Mouse (Mus musculus) gastrocnemius, postnatal 25 days (tissue): ENCODE data around the gene Ctr9. TPM values are rescaled to one million over a fixed set of nuclear protein-coding genes. Genes with fewer than 3 reads are reported as not detected.

ENCODE experiments used
- DNase-seq: peaks from one replicate; pipeline ENCODE4 v3.0.0; 2022
- long read RNA-seq, 2 experiments: library from polyadenylated mRNA; stranded (forward); transcript quantifications; one replicate each; pipeline ENCODE4 v2.0.0; 2021
- total RNA-seq, 2 experiments: library from RNA; stranded (reverse); gene quantifications; 1 replicate in 1 of 2; 2 replicates in 1 of 2; pipeline ENCODE4 v1.2.3; 2021

Ctr9 gene
- 10 to 100 TPM; 13.6 to 14.4 TPM for total RNA-seq
- long read RNA-seq, experiment 1, full-length matches to known transcripts: 5 of 9 reads
- long read RNA-seq, experiment 1, partial matches to known transcripts: 1 of 9 reads
- long read RNA-seq, experiment 1, other reads (novel, unspliced or antisense): 3 of 9 reads
- long read RNA-seq, experiment 2, full-length matches to known transcripts: 2 of 9 reads
- long read RNA-seq, experiment 2, partial matches to known transcripts: 2 of 9 reads
- long read RNA-seq, experiment 2, other reads (novel, unspliced or antisense): 5 of 9 reads

- peak; percentile 88 for DNase-seq
Measured at GRCm38 (mm10) chr7:111028281-111029045, at the start of gene Ctr9. TSS of gene Ctr9 (plus strand) at chr7:111028951.

GRCm38 (mm10) chr7:110981036-110981435 is 47.7 kb upstream of the Ctr9 start:
- DNase-seq: no peak

- DNase-seq: peak; percentile 39
Measured at GRCm38 (mm10) chr7:110982053-110982705, 46.6 kb upstream of the Ctr9 start, which contains the start of gene Mrvi1. TSS of gene Mrvi1 (minus strand) at chr7:110982461.

GRCm38 (mm10) chr7:110982764-110983163 is 46.0 kb upstream of the Ctr9 start:
- peak; percentile 30 for DNase-seq

- no peak for DNase-seq
Measured at GRCm38 (mm10) chr7:110983621-110984020, 45.1 kb upstream of the Ctr9 start.

GRCm38 (mm10) chr7:110985581-110986265 is 43.0 kb upstream of the Ctr9 start:
- peak; percentile 19 for DNase-seq

DNA sequence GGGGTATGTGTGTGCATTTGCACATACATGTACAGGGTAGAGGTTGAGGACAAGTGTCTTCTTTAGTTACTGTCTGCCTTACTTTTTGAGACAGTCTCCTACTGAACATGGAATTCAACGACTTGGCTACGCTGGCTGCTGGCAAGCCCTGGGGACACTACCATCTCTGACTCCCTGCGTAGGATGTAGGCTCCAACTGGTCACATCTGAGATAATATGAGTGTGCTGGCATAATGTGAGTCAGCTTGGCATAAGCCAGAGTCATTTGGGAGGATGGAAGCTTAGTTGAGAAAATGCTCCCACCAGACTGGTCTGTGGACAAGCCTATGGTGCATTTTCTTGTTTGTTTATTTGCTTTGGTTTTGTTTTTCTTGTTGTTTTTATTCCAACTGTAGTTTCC is 40.7 kb upstream of the Ctr9 start:
- no peak for DNase-seq

- DNase-seq: no peak
Measured at GRCm38 (mm10) chr7:110989286-110989879, 39.4 kb upstream of the Ctr9 start.

DNA sequence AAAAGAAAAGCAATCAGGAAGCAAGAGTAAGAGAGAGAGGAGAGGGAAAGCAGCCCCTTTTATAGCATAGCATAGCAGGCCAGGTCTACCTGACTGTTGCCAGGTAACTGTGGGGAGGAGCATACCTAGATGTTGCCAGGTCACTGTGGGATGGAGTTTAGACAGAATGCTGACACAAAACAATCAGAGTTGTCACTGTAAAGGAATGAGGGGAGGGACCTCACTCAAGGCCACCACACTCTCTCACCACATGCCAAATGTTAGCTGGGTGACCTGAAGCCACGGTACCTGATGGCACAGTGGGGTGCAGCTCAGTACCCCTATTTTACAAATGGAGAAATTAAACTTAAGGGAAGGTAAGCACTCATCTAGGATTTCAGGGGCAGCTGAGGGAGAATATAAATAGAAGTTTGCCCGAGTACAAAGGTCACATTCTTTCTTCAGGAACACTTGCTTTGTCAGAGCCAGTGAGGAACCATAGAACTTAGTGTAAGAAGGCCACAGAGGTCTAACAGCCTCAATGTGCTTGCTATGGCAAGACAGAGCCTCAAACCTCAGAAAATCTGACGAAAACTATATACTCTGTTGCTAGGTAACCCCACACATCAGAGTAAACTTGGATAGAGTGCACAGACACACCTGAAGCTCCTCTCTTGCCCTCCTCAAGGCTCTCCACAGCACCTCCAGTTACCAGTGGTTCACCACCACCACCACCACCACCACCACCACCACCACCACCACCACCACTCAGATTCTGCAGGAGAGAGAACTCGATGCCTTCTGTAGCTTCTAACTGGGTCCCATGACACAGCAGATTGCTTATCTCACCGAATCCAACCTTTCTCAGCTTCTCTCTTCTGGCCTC is 38.2 kb upstream of the Ctr9 start:
- no peak for DNase-seq

GRCm38 (mm10) chr7:110991221-110991494 is 37.6 kb upstream of the Ctr9 start:
- no peak for DNase-seq

GRCm38 (mm10) chr7:110998887-110999827 is 29.6 kb upstream of the Ctr9 start:
- DNase-seq: no peak

DNA sequence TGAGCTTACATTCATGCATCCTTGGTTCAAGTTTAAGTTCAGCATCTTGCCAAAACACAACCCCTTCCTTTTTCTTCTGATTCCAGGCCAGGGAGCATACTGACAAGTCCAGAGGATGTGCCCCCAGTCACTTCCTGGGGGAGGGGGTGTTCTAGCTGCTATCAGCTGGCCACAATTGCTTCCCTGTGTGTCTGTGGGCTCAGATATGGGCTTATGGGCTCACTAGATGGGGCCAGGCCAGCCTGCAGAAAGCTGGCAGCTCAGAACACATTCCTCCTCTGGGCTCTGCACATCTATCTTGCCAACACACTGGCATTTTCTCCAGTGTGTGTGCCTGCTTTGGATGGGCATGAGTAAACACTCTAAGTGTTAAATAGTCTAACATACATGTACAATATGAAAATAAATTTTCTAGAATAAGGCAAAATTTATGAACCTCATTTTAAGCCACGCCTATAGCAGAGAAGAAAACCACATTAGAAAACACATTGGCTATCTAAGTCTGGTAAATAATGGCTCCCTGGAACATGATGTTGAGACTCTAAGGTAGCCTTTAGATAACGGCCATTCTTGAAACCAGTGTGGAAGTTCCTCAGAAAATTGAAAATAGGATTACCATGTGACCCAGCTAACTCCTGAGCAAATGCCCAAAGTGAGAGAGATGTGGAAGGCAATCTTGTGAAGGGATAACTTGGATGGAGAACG is 24.5 kb upstream of the Ctr9 start:
- no peak for DNase-seq

DNA sequence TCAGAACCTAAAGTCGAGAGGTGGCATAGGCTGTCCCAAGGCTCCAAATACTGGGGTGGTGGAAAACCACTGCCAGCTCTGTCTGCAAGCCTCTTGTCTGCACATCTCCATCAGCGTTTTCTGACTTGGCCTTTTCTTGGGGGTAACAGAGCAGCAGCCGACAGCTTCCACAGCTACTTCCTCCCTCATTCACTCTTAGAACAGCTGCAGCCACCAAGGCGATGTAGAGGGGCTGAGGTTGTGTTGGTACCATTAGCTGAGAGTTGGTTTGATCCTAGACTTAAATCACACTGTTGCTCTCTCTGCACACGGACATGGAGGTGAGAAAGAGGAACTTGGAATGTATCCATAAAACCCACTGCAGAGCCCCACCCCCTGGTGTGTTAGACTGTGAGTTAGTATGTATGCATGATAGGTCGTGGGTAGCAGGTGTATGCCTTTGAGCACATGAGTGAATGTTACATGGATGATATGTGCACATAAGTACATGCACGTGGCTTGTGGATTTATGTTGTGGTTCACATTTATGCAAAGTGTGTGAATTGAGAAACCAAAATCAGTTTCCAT is 14.6 kb upstream of the Ctr9 start:
- no peak for DNase-seq

DNA sequence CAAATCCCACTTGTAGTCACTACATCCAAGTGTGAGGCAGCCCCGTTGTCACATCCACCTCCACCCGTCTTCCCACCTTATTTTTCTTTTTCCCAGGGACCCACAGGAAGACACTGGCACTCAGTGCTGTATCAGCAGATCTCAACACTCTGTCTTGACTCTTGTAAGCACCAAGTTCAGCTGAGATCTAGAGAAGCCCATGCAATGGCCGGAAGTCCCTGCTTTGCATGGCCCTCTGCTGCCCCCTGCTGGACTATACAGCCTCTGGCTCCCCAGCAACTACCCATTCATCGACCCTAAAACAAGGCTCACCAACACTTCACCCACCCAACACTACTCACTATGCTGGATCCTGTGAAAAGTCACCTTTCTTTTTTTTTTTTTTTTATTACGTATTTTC is 13.9 kb upstream of the Ctr9 start:
- peak; percentile 73 for DNase-seq

DNA sequence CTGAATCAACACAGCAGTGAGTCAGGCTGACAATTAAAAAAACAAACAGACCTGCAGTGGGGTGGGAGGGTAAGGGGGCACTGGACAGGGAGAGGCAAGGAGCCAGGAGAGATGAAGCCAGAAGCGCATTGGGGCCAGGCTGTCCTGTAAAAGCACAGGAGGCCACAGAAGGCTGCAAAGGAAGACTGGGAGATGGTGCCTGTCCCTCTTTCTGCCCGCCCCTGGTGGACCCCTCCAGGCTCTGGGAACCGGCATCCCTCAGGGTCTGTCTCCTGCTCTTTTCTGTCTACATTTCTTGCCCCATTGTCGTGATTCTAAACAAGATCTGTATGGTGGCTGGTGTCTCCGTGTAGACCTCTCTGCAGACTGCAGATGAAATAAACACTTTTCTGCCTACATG is 13.0 kb upstream of the Ctr9 start:
- no peak for DNase-seq

DNA sequence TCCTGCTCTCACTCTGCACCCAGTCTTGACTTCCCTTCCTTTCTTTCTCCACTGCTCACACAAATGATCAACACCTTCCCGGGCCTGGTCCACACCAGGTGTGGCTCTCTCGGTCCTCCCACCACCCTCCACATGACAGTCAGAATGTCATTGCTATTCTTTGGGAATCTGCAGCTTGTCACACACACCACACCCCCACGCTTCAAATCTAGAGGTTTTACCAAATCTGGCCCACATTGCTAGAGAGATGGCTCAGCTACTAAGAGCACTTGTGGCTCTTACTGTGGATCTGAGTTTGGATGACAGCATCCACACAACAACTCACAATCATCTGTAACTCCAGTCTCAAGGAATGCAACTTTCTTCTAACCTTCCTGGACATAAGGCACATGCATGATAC is 11.8 kb upstream of the Ctr9 start:
- no peak for DNase-seq

DNA sequence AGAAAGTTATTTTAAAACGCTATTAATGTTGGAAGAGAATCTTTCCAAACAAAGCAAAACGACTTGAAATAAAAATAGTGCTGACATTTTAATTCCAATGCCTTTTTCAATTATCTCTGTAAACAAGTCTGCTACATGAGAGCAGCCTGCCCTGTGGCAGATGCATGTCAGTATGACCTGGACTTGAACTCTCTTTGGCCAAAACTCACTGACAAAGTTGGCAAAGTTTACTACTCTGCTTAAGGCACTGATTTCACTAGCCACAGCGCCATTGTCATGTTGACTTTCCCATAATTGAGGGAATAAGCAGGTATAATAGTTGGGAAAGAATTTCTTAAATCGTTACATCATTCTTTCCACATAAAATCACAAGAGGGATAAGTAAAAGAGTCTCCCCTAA is 7.9 kb upstream of the Ctr9 start:
- no peak for DNase-seq

- DNase-seq: no peak
Measured at GRCm38 (mm10) chr7:111024068-111024594, 4.6 kb upstream of the Ctr9 start.

DNA sequence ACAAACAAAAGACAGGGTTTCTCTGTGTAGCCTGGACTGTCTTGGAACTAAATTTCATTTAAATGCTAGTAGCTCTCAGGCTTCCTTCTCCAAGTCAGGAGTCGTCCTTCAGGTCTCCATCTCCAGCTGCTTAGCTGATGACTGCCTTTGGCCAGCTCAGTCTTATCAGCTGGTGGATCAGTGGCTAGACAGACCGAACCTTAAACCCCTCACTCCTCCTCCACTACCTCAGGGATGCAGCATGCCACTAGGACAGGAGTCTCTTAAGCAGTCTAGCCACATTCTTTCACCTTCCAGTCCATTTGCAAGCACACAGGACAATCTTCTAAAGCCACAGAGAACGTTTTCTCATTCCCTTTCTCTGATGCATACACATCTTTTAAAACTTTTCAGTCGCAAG is 3.8 kb upstream of the Ctr9 start:
- DNase-seq: no peak
